Mouse (Mus musculus): ENCODE data around the gene Top2a.

GRCm38 (mm10) chr11:99041841-99042780, 18.1 kb upstream of the Top2a start:
- TF ChIP-seq CTCF (IDR thresholded peaks at IDR 0.05; ENCODE audit: borderline replicate concordance, insufficient read depth, low read length) (no peak), POLR2A (IDR thresholded peaks at IDR 0.05; ENCODE audit: low read depth, low read length) (peak; percentile 39; the same call in 1 of the 2 replicates)
